Mouse (Mus musculus) right cerebral cortex, postnatal 36 days (tissue): ENCODE data around the gene Gapdhs.

Source experiments
- DNase-seq, 2 experiments: peaks; one replicate each; pipeline ENCODE4 v3.0.0; 2022; ENCODE audit warnings: low spot score in 2 of 2, mixed read lengths in 1 of 2

The Gapdhs gene

GRCm38 (mm10) chr7:30681897-30682296 lies 61.6 kb downstream of the Gapdhs start:
- no peak for DNase-seq
